Mouse (Mus musculus): ENCODE data around the gene Opn3. TPM values are rescaled to one million over a fixed set of nuclear protein-coding genes. Genes with fewer than 3 reads are reported as not detected.

Gene Opn3
- total and polyA plus RNA-seq, 2 experiments from 2014 or later, result 6.7 to 22.0 TPM

DNA sequence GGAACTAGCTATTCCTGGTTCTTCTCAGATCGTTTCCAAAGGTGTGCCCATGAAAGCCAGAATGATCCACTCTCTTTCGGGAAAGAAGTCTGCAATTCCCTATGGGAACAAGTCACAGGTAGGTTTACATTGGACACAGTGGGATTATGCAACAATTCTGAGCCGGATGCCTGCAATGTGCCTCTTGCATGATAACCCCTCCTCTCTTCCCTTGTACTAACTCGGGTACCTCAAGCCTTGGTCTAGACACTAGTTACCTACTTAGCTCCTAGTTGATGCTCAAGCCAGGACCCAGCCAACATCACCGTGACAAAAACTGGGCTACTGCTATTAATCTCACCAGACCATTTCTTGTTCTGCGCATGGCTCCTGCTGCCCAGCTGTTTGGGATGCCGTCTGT is 53.5 kb downstream of the Opn3 start:
- H3K4me2 ChIP-seq (ENCODE audit: low read depth, low read length), result no peak overlapping the region
- DNase-seq (ENCODE audit: low spot score), result no peak
- no peak for ATAC-seq (ENCODE audit: insufficient read depth, low read depth)
- no peak overlapping the region for H3K27ac ChIP-seq (ENCODE audit: low read depth)
- TF ChIP-seq EP300 (IDR thresholded peaks at IDR 0.05; ENCODE audit: low read depth) (no peak), CTCF (IDR thresholded peaks at IDR 0.05; ENCODE audit: low read depth) (no peak)
- H3K4me1 ChIP-seq (ENCODE audit: control insufficient read depth, insufficient read depth), result no peaks in the 10 kb centered on the region
- H3K36me3 ChIP-seq (replicated peaks; ENCODE audit: control insufficient read depth, insufficient read depth, low read length), result no peaks in the 10 kb centered on the region
- no peak overlapping the region for H3K9ac ChIP-seq (replicated peaks; ENCODE audit: low read depth, low read length)
- 77% methylated on average over 7 of the region's 7 CpGs for WGBS
- H3K4me3 ChIP-seq (ENCODE audit: low read depth, low read length), result no peak overlapping the region
- no peaks in the 10 kb centered on the region for H3K9me3 ChIP-seq (replicated peaks; ENCODE audit: control insufficient read depth, low read length)
- no peaks in the 10 kb centered on the region for H3K27me3 ChIP-seq (ENCODE audit: control insufficient read depth, insufficient read depth, low read length)

DNA sequence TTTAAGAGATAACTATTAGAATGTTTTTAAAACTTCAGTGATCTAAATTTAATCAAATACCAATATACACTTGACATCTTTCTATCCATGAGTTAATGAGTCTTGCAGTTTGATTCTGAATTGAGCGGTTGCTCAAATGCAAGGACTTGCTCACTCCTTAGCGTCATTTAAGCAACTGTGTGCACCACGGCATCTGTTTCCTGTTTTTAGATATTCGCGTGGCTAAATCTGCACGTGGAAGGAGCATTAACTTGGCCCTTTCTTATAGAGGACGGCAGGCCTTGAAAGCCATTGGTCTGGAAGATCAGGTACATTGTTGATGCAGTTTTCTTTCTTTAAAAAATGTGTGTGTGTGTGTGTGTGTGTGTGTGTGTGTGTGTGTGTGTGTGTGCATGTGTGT is 54.9 kb downstream of the Opn3 start:
- H3K27ac ChIP-seq (ENCODE audit: low read depth), result no peak overlapping the region
- H3K4me3 ChIP-seq (ENCODE audit: low read depth, low read length), result no peak overlapping the region
- H3K27me3 ChIP-seq (ENCODE audit: control insufficient read depth, insufficient read depth, low read length), result no peaks in the 10 kb centered on the region
- no peak overlapping the region for H3K4me2 ChIP-seq (ENCODE audit: low read depth, low read length)
- TF ChIP-seq CTCF (IDR thresholded peaks at IDR 0.05; ENCODE audit: low read depth) (no peak), EP300 (IDR thresholded peaks at IDR 0.05; ENCODE audit: low read depth) (no peak)
- ATAC-seq (ENCODE audit: insufficient read depth, low read depth) (no peak), DNase-seq (ENCODE audit: low spot score) (no peak)
- no peaks in the 10 kb centered on the region for H3K9me3 ChIP-seq (replicated peaks; ENCODE audit: control insufficient read depth, low read length)
- H3K36me3 ChIP-seq (replicated peaks; ENCODE audit: control insufficient read depth, insufficient read depth, low read length), result no peaks in the 10 kb centered on the region
- no peaks in the 10 kb centered on the region for H3K4me1 ChIP-seq (ENCODE audit: control insufficient read depth, insufficient read depth)
- WGBS, result 65% methylated on average over 7 of the region's 7 CpGs
- H3K9ac ChIP-seq (replicated peaks; ENCODE audit: low read depth, low read length), result no peak overlapping the region

DNA sequence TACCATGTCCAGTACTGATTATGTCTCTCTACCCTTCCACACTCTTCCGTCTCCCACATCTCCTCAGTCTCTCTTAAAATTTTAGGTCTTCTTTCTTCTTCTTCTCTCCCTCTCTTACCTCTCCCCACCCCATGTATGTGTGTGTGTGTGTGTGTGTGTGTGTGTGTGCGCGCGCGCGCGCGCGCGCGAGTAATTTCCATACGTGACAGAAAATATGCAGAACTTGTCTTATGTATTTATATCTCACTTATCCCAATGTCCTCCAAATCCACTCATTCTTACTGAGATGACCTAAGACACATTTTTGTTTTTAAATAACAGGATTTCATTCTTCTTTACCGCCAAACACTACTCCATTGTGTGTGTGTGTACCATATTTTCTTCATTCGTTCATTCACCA is 60.1 kb downstream of the Opn3 start:
- WGBS, result 94% methylated on average over 14 of the region's 14 CpGs

DNA sequence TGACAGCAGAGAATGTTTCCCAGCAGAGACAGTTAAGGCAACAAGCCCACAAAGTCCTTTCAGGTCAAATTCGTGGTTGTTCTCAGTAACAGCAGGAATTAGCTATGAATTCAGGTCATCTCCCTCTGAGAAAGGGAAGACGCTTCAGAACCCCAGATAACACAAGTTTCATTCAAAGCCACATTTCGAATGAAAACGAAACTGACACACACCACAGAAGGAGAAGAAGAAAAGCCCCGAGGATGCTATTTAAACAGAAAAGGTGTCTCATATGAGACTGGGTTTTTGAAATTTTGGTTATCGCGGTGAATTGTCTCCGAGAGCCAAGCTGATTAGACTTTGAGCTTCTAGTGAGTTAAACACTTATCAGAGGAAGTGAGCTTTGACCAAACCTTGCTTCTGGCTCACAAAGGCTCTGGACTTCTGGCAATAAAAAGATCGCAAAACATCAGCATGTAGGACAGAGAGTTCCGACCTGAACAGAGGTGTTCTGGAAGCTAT is 60.8 kb downstream of the Opn3 start:
- no peak overlapping the region for H3K4me2 ChIP-seq (ENCODE audit: low read depth, low read length)
- H3K9me3 ChIP-seq (replicated peaks; ENCODE audit: control insufficient read depth, low read length), result no peaks in the 10 kb centered on the region
- H3K36me3 ChIP-seq (replicated peaks; ENCODE audit: control insufficient read depth, insufficient read depth, low read length), result no peaks in the 10 kb centered on the region
- no peak overlapping the region for H3K27ac ChIP-seq (ENCODE audit: low read depth)
- H3K9ac ChIP-seq (replicated peaks; ENCODE audit: low read depth, low read length), result no peak overlapping the region
- no peaks in the 10 kb centered on the region for H3K4me1 ChIP-seq (ENCODE audit: control insufficient read depth, insufficient read depth)
- 68% methylated on average over 10 of the region's 10 CpGs for WGBS
- TF ChIP-seq CTCF (IDR thresholded peaks at IDR 0.05; ENCODE audit: low read depth) (no peak), EP300 (IDR thresholded peaks at IDR 0.05; ENCODE audit: low read depth) (no peak)
- H3K27me3 ChIP-seq (ENCODE audit: control insufficient read depth, insufficient read depth, low read length), result no peaks in the 10 kb centered on the region
- no peak overlapping the region for H3K4me3 ChIP-seq (ENCODE audit: low read depth, low read length)
- no peak for ATAC-seq (ENCODE audit: insufficient read depth, low read depth)
- DNase-seq (ENCODE audit: low spot score), result no peak

More for the DNA sequence above, 60.1 kb downstream of the Opn3 start:
- no peak overlapping the region for H3K4me3 ChIP-seq (ENCODE audit: low read depth, low read length)
- no peak overlapping the region for H3K9ac ChIP-seq (replicated peaks; ENCODE audit: low read depth, low read length)
- ATAC-seq (ENCODE audit: insufficient read depth, low read depth), result no peak
- H3K4me1 ChIP-seq (ENCODE audit: control insufficient read depth, insufficient read depth), result no peaks in the 10 kb centered on the region
- no peak overlapping the region for H3K27ac ChIP-seq (ENCODE audit: low read depth)
- H3K27me3 ChIP-seq (ENCODE audit: control insufficient read depth, insufficient read depth, low read length), result no peaks in the 10 kb centered on the region
- TF ChIP-seq CTCF (IDR thresholded peaks at IDR 0.05; ENCODE audit: low read depth) (no peak), EP300 (IDR thresholded peaks at IDR 0.05; ENCODE audit: low read depth) (no peak)
- no peaks in the 10 kb centered on the region for H3K36me3 ChIP-seq (replicated peaks; ENCODE audit: control insufficient read depth, insufficient read depth, low read length)
- H3K4me2 ChIP-seq (ENCODE audit: low read depth, low read length), result no peak overlapping the region
- H3K9me3 ChIP-seq (replicated peaks; ENCODE audit: control insufficient read depth, low read length), result no peaks in the 10 kb centered on the region
- DNase-seq (ENCODE audit: low spot score), result no peak

DNA sequence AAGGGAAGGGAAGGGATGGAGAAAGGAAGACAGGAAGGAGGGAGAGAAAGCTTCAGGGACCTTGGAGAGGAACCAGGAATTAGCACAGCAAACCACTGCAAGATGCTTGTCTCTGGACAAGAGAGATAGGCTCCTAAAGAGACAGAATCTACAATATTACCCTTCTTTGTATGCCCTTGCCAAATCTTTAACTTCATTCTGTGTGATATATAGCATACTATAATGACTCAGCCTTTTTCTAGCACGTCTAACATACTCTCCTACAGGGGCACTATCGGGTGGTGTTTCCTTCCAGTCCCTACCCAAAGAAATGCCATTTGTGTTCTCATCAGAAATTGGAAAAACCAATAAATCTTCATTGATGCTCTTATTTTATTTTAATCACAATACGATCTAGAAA is 61.5 kb downstream of the Opn3 start:
- WGBS, result 79% methylated on average over 3 of the region's 3 CpGs
- Histone ChIP-seq H3K9me3 (replicated peaks; ENCODE audit: control insufficient read depth, low read length) (no peaks in the 10 kb centered on the region), H3K36me3 (replicated peaks; ENCODE audit: control insufficient read depth, insufficient read depth, low read length) (no peaks in the 10 kb centered on the region), H3K27ac (ENCODE audit: low read depth) (no peak overlapping the region), H3K4me1 (ENCODE audit: control insufficient read depth, insufficient read depth) (no peaks in the 10 kb centered on the region), H3K27me3 (ENCODE audit: control insufficient read depth, insufficient read depth, low read length) (no peaks in the 10 kb centered on the region), H3K9ac (replicated peaks; ENCODE audit: low read depth, low read length) (no peak overlapping the region), H3K4me2 (ENCODE audit: low read depth, low read length) (no peak overlapping the region), H3K4me3 (ENCODE audit: low read depth, low read length) (no peak overlapping the region)
- no peak for TF ChIP-seq EP300 (IDR thresholded peaks at IDR 0.05; ENCODE audit: low read depth)
- TF ChIP-seq CTCF (IDR thresholded peaks at IDR 0.05; ENCODE audit: low read depth), result no peak
- DNase-seq (ENCODE audit: low spot score), result no peak
- no peak for ATAC-seq (ENCODE audit: insufficient read depth, low read depth)

DNA sequence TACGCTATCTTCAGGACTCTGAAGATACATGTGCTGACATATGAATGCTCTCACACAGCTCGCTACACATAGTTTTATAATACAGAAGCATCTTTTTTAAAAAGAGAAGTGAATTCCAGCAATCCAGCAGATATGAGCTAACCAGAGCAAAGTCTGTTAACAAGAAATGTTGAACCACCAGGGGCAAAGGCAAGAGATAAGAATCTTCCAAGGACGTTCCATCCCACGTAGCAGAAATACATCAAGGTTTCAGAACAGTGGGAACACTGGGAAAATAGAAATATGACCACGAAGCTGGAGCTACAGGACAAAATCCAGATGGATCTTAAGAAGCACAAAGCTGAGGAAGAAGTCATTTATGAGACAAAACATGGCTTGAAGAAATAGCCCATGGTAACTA is 62.2 kb downstream of the Opn3 start:
- ATAC-seq (ENCODE audit: insufficient read depth, low read depth) (no peak), DNase-seq (ENCODE audit: low spot score) (no peak)
- H3K4me2 ChIP-seq (ENCODE audit: low read depth, low read length), result no peak overlapping the region
- 73% methylated on average over 5 of the region's 5 CpGs for WGBS
- no peaks in the 10 kb centered on the region for H3K27me3 ChIP-seq (ENCODE audit: control insufficient read depth, insufficient read depth, low read length)
- no peaks in the 10 kb centered on the region for H3K36me3 ChIP-seq (replicated peaks; ENCODE audit: control insufficient read depth, insufficient read depth, low read length)
- TF ChIP-seq CTCF (IDR thresholded peaks at IDR 0.05; ENCODE audit: low read depth) (no peak), EP300 (IDR thresholded peaks at IDR 0.05; ENCODE audit: low read depth) (no peak)
- H3K27ac ChIP-seq (ENCODE audit: low read depth), result no peak overlapping the region
- H3K4me3 ChIP-seq (ENCODE audit: low read depth, low read length), result no peak overlapping the region
- H3K9me3 ChIP-seq (replicated peaks; ENCODE audit: control insufficient read depth, low read length), result no peaks in the 10 kb centered on the region
- no peak overlapping the region for H3K9ac ChIP-seq (replicated peaks; ENCODE audit: low read depth, low read length)
- no peaks in the 10 kb centered on the region for H3K4me1 ChIP-seq (ENCODE audit: control insufficient read depth, insufficient read depth)
